Mouse (Mus musculus): ENCODE results near the gene Olfr1359.
"Not testable (repeated sequence)": the region's sequence is repeated elsewhere in the genome, so short reads cannot be mapped to it uniquely, and the experiment has no call there.

Olfr1359 gene

GRCm38 (mm10) chr13:21697811-21698210 lies at the start of gene Olfr1359:
TSS of gene Olfr1359 (plus strand) at chr13:21698111.
- no peak for DNase-seq

- no peak for DNase-seq
These were observed 34.6 kb upstream of the Olfr1359 start, which contains the start of gene Olfr1361 for GRCm38 (mm10) chr13:21663286-21663685. TSS of gene Olfr1361 (minus strand) at chr13:21663386.

- DNase-seq = no peak
These were observed 20.6 kb upstream of the Olfr1359 start, which contains the start of gene Olfr1360 for GRCm38 (mm10) chr13:21677305-21677704. TSS of gene Olfr1360 (minus strand) at chr13:21677405.

GRCm38 (mm10) chr13:21706669-21707068 lies 8.8 kb downstream of the Olfr1359 start:
- DNase-seq = no peak

GRCm38 (mm10) chr13:21710031-21710711 lies 12.3 kb downstream of the Olfr1359 start:
- DNase-seq = peak; percentile 89

GRCm38 (mm10) chr13:21710821-21711525 lies 13.1 kb downstream of the Olfr1359 start:
- peak; percentile 78 for DNase-seq

DNA sequence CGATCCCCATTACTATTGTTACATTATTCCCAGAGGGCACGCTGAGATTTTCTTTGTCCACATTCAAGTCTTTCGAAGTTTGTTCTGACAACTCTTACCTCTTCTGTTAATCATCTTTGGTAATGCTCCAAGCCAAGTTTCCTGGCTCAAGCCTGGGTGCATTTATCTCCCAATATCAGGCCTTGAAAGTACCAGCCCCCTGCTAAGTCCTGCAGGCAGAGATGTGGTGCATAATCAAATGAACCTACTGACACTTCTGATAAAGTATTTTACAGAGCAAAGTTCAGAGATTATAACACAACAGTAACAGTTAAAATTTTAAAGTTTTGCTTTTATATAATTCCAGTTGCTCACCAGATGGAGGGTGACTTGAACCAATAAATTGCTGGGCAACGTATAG lies 13.8 kb downstream of the Olfr1359 start:
- DNase-seq = no peak

GRCm38 (mm10) chr13:21714725-21715124 lies 16.8 kb downstream of the Olfr1359 start:
- DNase-seq = peak; percentile 65

DNA sequence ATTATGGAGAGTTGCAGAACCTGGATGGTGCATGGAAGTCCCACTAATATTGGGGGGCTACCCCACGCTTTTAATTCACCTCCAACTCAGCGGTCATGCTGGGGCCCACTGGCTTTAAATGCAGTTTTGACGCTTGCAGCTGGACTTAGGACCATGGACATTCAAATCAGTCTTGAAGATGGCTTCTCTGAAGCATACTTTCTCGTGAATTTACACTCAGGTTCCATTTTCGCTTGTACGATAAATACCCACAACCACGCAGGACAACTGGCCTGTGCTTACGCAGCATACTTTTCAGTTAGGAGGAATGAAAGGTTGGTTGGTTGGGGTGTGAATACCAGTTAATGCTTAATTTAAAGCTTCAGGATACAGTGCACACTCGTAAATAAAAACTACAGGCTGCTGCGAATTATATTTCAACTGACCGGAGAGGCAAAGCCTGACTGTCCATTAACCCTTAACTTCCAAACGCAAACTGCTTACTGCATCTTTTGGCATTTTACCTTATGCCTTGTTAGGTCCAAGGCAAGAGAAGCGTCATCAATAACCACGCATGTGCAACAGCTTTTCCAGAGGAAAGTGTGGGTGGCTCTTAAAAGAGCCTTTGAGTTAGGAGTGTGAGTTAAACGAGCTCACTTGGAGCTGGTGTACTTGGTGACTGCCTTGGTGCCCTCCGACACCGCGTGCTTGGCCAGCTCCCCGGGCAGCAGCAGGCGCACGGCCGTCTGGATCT lies 17.4 kb downstream of the Olfr1359 start:
- no peak for DNase-seq

DNA sequence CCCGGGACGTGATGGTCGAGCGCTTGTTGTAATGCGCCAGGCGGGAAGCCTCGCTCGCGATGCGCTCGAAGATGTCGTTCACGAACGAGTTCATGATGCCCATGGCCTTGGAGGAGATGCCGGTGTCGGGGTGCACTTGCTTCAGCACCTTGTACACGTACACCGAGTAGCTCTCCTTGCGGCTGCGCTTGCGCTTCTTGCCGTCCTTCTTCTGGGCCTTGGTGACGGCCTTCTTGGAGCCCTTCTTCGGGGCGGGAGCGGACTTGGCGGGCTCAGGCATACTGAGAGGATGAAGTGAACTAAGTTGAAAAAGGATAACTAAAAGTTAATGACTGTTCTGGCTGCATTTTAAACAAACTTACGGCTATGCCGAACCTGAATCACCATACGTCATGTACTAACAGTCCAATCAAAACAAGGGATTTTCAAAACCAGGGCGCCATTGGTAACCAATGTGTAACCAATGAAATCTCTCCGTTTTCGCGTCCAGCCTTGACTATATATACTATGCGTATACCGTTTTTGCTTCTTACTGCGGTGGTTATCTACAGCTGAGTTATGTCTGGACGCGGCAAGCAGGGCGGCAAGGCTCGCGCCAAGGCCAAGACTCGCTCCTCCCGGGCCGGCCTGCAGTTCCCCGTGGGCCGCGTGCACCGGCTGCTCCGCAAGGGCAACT lies 18.1 kb downstream of the Olfr1359 start, which contains the start of the genes Hist1h2bl and Hist1h2ai:
Gene Hist1h2bl (minus strand): TSS at position 280 of the 676 bp plus-strand sequence.
Gene Hist1h2ai (plus strand): TSS at position 559 of the 676 bp plus-strand sequence.
- peak; percentile 52 for DNase-seq

DNA sequence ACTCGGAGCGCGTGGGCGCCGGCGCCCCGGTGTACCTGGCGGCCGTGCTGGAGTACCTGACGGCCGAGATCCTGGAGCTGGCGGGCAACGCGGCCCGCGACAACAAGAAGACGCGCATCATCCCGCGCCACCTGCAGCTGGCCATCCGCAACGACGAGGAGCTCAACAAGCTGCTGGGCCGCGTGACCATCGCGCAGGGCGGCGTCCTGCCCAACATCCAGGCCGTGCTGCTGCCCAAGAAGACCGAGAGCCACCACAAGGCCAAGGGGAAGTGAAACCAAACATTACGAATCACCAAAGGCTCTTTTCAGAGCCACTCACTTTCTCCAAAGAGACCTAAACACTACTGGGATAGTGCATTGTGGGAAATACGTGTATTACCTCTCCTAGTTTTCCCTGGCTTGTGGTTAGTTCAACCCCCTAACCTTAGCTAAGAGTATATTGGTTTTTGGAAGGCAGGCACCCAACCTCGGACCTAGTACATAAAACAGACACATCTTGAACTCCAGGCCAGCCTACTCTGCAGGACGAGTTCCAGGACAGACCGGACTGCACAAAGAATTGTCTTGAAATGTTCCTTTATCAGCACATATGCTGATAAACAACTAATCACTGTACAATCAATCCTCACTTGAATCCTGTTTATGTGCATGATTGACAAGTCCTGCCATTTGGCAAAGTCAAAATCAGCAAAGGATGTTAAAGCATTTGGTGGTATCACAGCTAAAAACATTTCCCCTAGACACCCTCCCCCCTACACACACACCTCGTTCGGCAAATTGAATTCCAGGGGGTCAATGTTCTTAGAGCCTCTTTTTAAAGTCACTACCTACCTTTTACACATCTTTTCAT lies 18.9 kb downstream of the Olfr1359 start:
- peak; percentile 8 for DNase-seq

DNA sequence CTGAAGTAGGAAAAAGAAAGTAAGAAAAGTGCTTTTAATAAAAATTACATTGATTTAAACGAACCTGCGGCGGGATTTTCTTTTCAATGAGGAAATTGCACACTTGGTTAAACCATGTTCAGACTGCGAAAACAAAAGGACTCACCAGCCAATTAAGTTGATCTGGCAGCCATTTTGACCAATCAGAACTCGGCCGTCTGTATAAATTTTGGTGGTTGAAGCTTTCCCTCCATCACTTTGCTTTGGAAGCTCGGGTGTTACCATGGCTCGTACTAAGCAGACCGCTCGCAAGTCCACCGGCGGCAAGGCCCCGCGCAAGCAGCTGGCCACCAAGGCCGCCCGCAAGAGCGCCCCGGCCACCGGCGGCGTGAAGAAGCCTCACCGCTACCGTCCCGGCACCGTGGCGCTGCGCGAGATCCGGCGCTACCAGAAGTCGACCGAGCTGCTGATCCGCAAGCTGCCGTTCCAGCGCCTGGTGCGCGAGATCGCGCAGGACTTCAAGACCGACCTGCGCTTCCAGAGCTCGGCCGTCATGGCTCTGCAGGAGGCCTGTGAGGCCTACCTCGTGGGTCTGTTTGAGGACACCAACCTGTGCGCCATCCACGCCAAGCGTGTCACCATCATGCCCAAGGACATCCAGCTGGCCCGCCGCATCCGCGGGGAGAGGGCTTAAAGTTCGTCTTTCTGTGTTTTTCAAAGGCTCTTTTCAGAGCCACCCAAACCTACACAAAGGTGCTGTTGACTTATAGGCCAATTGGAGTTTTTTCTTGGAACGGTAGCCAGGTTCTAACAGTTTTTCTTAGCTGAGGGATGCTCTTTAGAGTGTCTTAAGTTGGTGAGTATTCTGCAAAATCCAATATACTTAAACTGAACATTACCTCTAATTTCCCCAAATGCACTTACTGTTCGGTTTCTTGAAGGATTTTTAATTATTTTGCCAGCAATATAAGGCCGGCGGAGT lies 19.8 kb downstream of the Olfr1359 start, which contains the start of gene Hist1h3h:
Gene Hist1h3h (plus strand): TSS at position 263 of the 961 bp plus-strand sequence.
- DNase-seq = peak; percentile 46

DNA sequence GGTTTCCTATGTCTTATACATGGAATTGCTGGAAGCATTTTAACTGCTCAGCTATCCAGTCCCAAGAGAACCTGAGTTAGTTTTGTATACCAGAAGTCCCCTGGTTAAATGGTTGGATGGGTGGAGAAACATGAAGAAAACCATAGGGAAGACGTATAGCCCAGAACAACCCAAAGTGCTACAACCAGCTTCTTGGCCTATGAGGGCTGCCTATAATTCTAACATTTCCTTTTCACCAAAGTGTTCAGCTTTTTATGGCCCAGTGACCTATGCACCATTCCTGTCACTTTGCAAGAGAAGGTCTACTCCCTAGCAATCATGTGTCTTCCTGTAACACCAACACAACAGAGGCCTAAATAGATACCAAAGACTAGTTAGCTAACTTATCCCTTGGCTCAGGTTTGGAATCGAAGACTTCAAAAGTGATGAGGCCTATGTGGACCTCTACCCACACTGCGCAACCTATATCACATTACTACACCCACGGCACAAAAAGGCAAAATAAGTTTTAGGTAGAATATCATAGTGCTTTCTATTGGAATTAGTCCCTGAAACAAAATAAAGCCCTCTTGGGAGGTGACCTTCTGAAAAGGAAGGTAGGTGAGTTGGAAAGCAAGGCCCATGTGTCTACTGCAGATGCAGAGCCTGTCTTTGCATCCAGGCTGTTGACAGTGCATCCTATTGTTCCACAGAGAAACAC lies 20.6 kb downstream of the Olfr1359 start:
- DNase-seq = no peak

DNA sequence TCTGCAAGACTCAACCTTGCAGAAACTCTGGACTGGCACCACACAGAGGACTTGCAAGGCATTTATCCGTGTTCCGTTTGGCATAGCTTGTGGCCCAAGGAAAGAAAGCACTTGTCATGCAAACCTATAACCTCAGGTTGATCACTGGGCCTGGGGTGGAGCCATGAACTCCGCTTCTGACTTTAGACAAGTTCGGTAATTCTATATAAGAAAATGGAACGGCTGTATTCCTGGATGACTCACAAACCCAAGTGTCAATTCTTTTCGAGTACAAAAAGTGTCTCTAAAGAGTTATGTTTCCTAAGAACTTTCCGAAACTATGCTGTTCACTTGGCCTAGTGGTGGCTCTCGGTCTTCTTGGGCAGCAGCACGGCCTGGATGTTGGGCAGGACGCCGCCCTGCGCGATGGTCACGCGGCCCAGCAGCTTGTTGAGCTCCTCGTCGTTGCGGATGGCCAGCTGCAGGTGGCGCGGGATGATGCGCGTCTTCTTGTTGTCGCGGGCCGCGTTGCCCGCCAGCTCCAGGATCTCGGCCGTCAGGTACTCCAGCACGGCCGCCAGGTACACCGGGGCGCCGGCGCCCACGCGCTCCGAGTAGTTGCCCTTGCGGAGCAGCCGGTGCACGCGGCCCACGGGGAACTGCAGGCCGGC lies 23.3 kb downstream of the Olfr1359 start:
- not testable (repeated sequence) for DNase-seq

GRCm38 (mm10) chr13:21721757-21722372 lies 24.0 kb downstream of the Olfr1359 start, which contains the start of gene Hist1h2bm:
TSS of gene Hist1h2bm (plus strand) at chr13:21722044.
- DNase-seq = peak; percentile 34

DNA sequence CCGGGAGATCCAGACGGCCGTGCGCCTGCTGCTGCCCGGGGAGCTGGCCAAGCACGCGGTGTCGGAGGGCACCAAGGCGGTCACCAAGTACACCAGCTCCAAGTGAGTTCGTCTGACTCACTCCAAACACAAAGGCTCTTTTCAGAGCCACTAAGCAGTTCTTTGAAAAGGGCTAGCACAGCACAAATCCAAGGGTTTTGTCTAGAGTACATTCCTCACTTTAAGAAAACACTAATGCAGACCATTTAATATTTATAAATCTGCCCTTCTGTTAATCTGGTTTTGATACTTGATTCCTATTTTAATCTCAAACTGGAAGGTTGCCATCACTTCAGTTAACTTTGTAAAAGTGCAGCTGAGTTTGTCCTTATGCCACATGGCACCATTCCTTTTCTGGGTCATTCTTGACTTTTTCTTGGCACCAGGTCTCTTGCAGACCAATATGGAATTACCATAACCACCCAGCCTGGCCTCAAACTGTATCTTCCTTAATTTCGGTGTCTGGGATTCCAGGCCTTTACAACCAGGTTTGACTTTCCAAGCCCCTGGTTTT lies 24.5 kb downstream of the Olfr1359 start:
- DNase-seq = no peak

DNA sequence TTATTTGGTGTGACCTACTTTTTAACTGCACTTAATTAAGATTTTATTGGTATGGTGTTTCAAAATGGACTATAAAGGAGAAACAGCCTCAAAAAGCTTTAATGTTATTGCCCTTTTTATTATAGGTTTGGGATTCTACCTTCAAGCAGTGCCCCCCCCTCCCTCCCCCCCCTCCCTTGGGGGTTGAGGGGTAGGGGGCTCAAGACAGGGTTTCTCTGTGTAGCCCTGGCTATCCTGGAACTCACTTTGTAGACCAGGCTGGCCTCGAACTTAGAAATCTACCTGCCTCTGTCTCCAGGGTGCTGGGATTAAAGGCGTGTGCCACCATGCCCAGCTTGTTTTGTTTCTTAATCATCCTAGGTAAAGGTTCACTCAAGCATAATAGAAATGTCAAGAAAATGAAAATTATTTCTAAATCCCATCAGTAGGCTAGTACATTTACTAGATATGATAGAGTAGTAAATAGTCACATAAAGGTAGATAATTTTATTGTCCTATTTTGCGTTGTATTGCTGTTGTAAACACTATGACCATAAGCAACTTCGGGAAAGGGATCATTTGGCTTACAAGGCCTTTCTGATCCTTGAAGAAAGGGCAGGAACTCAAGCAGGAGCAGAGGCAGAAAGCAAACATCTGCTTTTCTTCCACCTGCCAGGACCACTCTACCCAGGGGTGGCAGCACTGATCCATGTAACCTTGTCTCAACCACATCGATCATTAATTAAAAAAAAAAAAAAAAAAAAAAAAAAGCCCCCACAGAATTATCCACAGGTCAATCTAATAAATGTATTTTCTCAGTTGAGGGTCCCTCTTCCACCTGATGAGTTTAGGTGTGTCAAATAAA lies 25.3 kb downstream of the Olfr1359 start:
- DNase-seq = no peak
